In genomic region chr5:138656477-138657156, GRCm38 (mm10) we compare ENCODE assay signal across 8 mouse cellular contexts. TPM values are rescaled to one million over a fixed set of nuclear protein-coding genes. Genes with fewer than 3 reads are reported as not detected.
A peak's percentile ranks its signal among the peaks of the same experiment; 100 is the strongest.
DNase-seq lines count a peak whose midpoint lies in the region; ATAC-seq and TF ChIP-seq lines count a peak whose summit lies in the region.

No protein-coding gene starts in this region.

- H3K4me3 ChIP-seq in embryonic facial prominence, embryonic 15.5 days (replicated peaks): no peak overlapping the region
- no peak overlapping the region for H3K4me3 ChIP-seq in layer of hippocampus, adult 2 months
- no peak overlapping the region for H3K4me3 ChIP-seq in lung, postnatal 0 days (ENCODE audit: low read depth, low read length)

- no peak overlapping the region for H3K27ac ChIP-seq in embryonic facial prominence, embryonic 15.5 days (replicated peaks)
- no peak overlapping the region for H3K27ac ChIP-seq in layer of hippocampus, adult 2 months
- no peak overlapping the region for H3K27ac ChIP-seq in lung, postnatal 0 days (ENCODE audit: low read length)

- no peaks in the 10 kb centered on the region for H3K4me1 ChIP-seq in embryonic facial prominence, embryonic 15.5 days
- no peaks in the 10 kb centered on the region for H3K4me1 ChIP-seq in lung, postnatal 0 days (ENCODE audit: insufficient read depth, low read depth, low read length)

- no peak for TF ChIP-seq EP300 in lung, postnatal 0 days (IDR thresholded peaks at IDR 0.05)

- WGBS in embryonic facial prominence, embryonic 15.5 days: 20% methylated on average over 2 of the region's 2 CpGs
- 8% methylated on average over 2 of the region's 2 CpGs for WGBS in lung, postnatal 0 days

- no peaks in the 10 kb centered on the region for H3K9me3 ChIP-seq in embryonic facial prominence, embryonic 15.5 days (replicated peaks)
- H3K9me3 ChIP-seq in lung, postnatal 0 days (ENCODE audit: low read length): no peaks in the 10 kb centered on the region

- peak; percentile 90 for TF ChIP-seq CTCF in layer of hippocampus, adult 2 months (conservative IDR thresholded peaks at IDR 0.05)
- peak; percentile 87 for TF ChIP-seq CTCF in lung, postnatal 0 days (IDR thresholded peaks at IDR 0.05)

- H3K36me3 ChIP-seq in embryonic facial prominence, embryonic 15.5 days: 0 out of 2 replicates have a peak, but pooled peaks cover 4% of the 10 kb centered on the region
- no peaks in the 10 kb centered on the region for H3K36me3 ChIP-seq in lung, postnatal 0 days (ENCODE audit: insufficient read depth, low read length)

- H3K9ac ChIP-seq in embryonic facial prominence, embryonic 15.5 days: no peak overlapping the region
- H3K9ac ChIP-seq in lung, postnatal 0 days (replicated peaks; ENCODE audit: low read depth): no peak overlapping the region

- peak; percentile 6 for DNase-seq in gastrocnemius, adult 18-20 months (ENCODE audit: low spot score)
- DNase-seq in gastrocnemius, postnatal 25 days: no peak
- peak; percentile 67 for DNase-seq in adrenal gland, postnatal 14 days
- DNase-seq in heart, postnatal 4 days: peak; percentile 59
- DNase-seq in layer of hippocampus, adult 2 months (ENCODE audit: low spot score in 2 of 2): peak; percentile 48 to 55
- DNase-seq in lung, postnatal 0 days (ENCODE audit: low spot score): peak; percentile 76
- peak; percentile 54 for DNase-seq in right cerebral cortex, adult 18-20 months

- ATAC-seq in embryonic facial prominence, embryonic 15.5 days (ENCODE audit: insufficient number of reproducible peaks, low FRiP score, low TSS enrichment, low read depth): 0 out of 2 replicates have a peak, but pooled peaks have one; percentile 65
- ATAC-seq in lung, postnatal 0 days: peak; percentile 79

- no peaks in the 10 kb centered on the region for H3K27me3 ChIP-seq in embryonic facial prominence, embryonic 15.5 days
- no peaks in the 10 kb centered on the region for H3K27me3 ChIP-seq in lung, postnatal 0 days (replicated peaks; ENCODE audit: insufficient read depth, low read length)

- H3K4me2 ChIP-seq in embryonic facial prominence, embryonic 15.5 days (replicated peaks): no peak overlapping the region
- H3K4me2 ChIP-seq in lung, postnatal 0 days (replicated peaks; ENCODE audit: low read depth, low read length): no peak overlapping the region

RNA-seq across cellular contexts. Expression of gene A430033K04Rik, which starts 34.0 kb away (rescaled TPM):
- total RNA-seq in gastrocnemius, adult 18-20 months (2021): 1 to 10 TPM; 2.1 to 2.4 TPM
- 1 to 10 TPM; 2.5 to 2.6 TPM for total RNA-seq in gastrocnemius, postnatal 25 days (2021)
- total RNA-seq in adrenal gland, postnatal 14 days (2021): 6.1 and 6.5 TPM in 2 replicates
- 15.4 and 16.2 TPM in 2 replicates for polyA plus RNA-seq in embryonic facial prominence, embryonic 15.5 days (2015; fragmentation: Nextera tagmentation; extraction: Ambion mirVana)
- 1 to 10 TPM; 6.6 to 6.8 TPM for total RNA-seq in heart, postnatal 4 days (2021)
- total RNA-seq in layer of hippocampus, adult 2 months (2021): 10 to 100 TPM; 17.1 to 18.2 TPM
- 4.4 and 5.2 TPM in 2 replicates for polyA plus RNA-seq in lung, postnatal 0 days (2015; fragmentation: Nextera tagmentation; extraction: Ambion mirVana)

RNA-seq across cellular contexts. Expression of gene Zfp68, which starts 37.1 kb away (rescaled TPM):
- total RNA-seq in gastrocnemius, adult 18-20 months (2021): 10 to 100 TPM; 14.6 to 15.5 TPM
- 10 to 100 TPM; 10.7 to 11.5 TPM for total RNA-seq in gastrocnemius, postnatal 25 days (2021)
- total RNA-seq in adrenal gland, postnatal 14 days (2021): 20.0 and 24.1 TPM in 2 replicates
- polyA plus RNA-seq in embryonic facial prominence, embryonic 15.5 days (2015; fragmentation: Nextera tagmentation; extraction: Ambion mirVana): 66.1 and 67.3 TPM in 2 replicates
- total RNA-seq in heart, postnatal 4 days (2021): 10 to 100 TPM; 29.8 to 31.3 TPM
- total RNA-seq in layer of hippocampus, adult 2 months (2021): 10 to 100 TPM; 30.1 to 31.3 TPM
- 46.0 and 49.6 TPM in 2 replicates for polyA plus RNA-seq in lung, postnatal 0 days (2015; fragmentation: Nextera tagmentation; extraction: Ambion mirVana)
